Mouse (Mus musculus) C2C12 (cell line): ENCODE data around the gene Strn4.

Experiments
- CEBPB ChIP-seq: IDR thresholded peaks from one replicate; pipeline ENCODE4 v1.6.1; 2011; ENCODE audit warnings: low read depth, mild to moderate bottlenecking, control low read depth, moderate library complexity
- CTCF ChIP-seq: IDR thresholded peaks from one replicate; pipeline ENCODE4 v1.5.1; 2011; ENCODE audit not compliant: control insufficient read depth, insufficient read depth, insufficient read length
- MAX ChIP-seq: IDR thresholded peaks from one replicate; pipeline ENCODE4 v1.6.1; 2011; ENCODE audit warnings: mild to moderate bottlenecking, control low read depth
- MYOG ChIP-seq: IDR thresholded peaks from one replicate; pipeline ENCODE4 v1.6.1; 2011; ENCODE audit not compliant: control insufficient read depth, insufficient read length; ENCODE audit errors: extremely low read depth

DNA sequence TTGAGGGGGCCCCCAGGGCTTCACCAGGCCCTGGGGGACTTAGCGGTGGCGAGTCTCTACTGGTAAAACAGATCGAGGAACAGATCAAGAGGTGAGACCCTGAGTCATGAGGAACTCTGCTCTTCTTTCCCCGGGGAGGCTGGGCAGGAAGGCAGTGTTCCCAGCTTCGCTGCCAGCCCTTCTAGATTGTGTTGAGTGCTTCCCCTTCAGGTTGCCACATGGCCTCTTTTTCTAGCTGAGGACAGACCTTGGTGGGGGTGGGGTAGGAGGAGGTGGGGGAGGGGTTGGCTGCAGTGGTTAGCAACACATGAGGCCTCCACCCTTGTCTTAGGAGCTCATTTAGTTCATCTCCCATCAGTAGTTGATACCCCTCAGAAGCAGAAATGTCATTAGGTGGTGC, 10.9 kb downstream of the Strn4 start:
- TF ChIP-seq CTCF (no peak), MYOG (no peak), MAX (no peak), CEBPB (no peak)
